Mouse (Mus musculus) CH12.LX (cell line): Measurements from ENCODE around the gene Uqcrc1. TPM values are rescaled to one million over a fixed set of nuclear protein-coding genes. Genes with fewer than 3 reads are reported as not detected.

Experiments
- DNase-seq: peaks from one replicate; pipeline ENCODE4 v3.0.0-alpha.2; 2013; ENCODE audit errors: extremely low read depth
- H3K27ac ChIP-seq: 2 replicates; pipeline ENCODE4 v1.5.1; 2012; ENCODE audit warnings: low read depth, mild to moderate bottlenecking, control low read depth, moderate library complexity; ENCODE audit not compliant: insufficient read depth
- H3K27me3 ChIP-seq: replicated peaks from 2 replicates; pipeline ENCODE3; 2012; ENCODE audit warnings: inconsistent platforms
- H3K36me3 ChIP-seq, 2 experiments: replicated peaks in 1 of 2; 2 replicates each; pipeline versions ENCODE3 to v1.6.1; 2012; ENCODE audit warnings: inconsistent platforms in 1 of 2, low read length in 1 of 2, mild to moderate bottlenecking in 1 of 2, mixed read lengths in 1 of 2, moderate library complexity in 1 of 2; ENCODE audit not compliant: control insufficient read depth in 1 of 2, insufficient read depth in 1 of 2
- H3K4me1 ChIP-seq, 2 experiments: 2 replicates each; pipeline ENCODE4 v1.6.1; 2012; ENCODE audit warnings: inconsistent platforms in 1 of 2, moderate library complexity in 1 of 2; ENCODE audit not compliant: insufficient read depth in 2 of 2, control insufficient read depth in 1 of 2
- H3K4me2 ChIP-seq: 2 replicates; pipeline ENCODE4 v1.6.1; 2012; ENCODE audit warnings: low read depth, mild to moderate bottlenecking, control low read depth; ENCODE audit not compliant: poor library complexity, insufficient read depth, severe bottlenecking
- H3K4me3 ChIP-seq, 3 experiments: fragments of 150-350 bp in 1 of 3; sonication (generic) in 1 of 3; replicated peaks in 1 of 3; 2 replicates each; pipeline versions ENCODE3 to v1.5.1; 2011 to 2012; ENCODE audit warnings: low read depth in 2 of 3, low read length in 2 of 3, mild to moderate bottlenecking in 2 of 3, moderate library complexity in 2 of 3, control low read depth in 1 of 3, improper control_type of control experiment in 1 of 3, inconsistent platforms in 1 of 3, mixed read lengths in 1 of 3; ENCODE audit not compliant: poor library complexity in 1 of 3
- H3K79me2 ChIP-seq: replicated peaks from 2 replicates; pipeline ENCODE4 v1.6.1; 2012; ENCODE audit warnings: mild to moderate bottlenecking, moderate library complexity; ENCODE audit not compliant: control insufficient read depth, poor library complexity, insufficient read depth, severe bottlenecking; ENCODE audit errors: extremely low read depth
- H3K9ac ChIP-seq: 2 replicates; pipeline ENCODE4 v1.6.1; 2012; ENCODE audit warnings: low read depth, mild to moderate bottlenecking, control low read depth, moderate library complexity; ENCODE audit not compliant: insufficient read depth
- H3K9me3 ChIP-seq: replicated peaks from 2 replicates; pipeline ENCODE3; 2012; ENCODE audit warnings: low read length, inconsistent platforms, mixed read lengths
- BHLHE40 ChIP-seq: IDR thresholded peaks from 2 replicates; pipeline ENCODE4 v1.6.1; 2011; ENCODE audit warnings: mild to moderate bottlenecking, low read depth, low read length, improper control_type of control experiment
- CTCF ChIP-seq, 2 experiments: IDR thresholded peaks in 1 of 2; conservative IDR thresholded peaks in 1 of 2; 2 replicates each; pipeline ENCODE4 v1.5.1; 2011 to 2012; ENCODE audit warnings: low read depth in 2 of 2, low read length in 2 of 2, improper control_type of control experiment in 1 of 2, inconsistent platforms in 1 of 2, mild to moderate bottlenecking in 1 of 2, moderate library complexity in 1 of 2
- EP300 ChIP-seq: IDR thresholded peaks from 2 replicates; pipeline ENCODE4 v1.6.1; 2011; ENCODE audit warnings: low read length, improper control_type of control experiment
- ETS1 ChIP-seq: conservative IDR thresholded peaks from 2 replicates; pipeline ENCODE4 v1.6.1; 2012; ENCODE audit warnings: low read depth, mild to moderate bottlenecking, inconsistent platforms, low read length, improper control_type of control experiment, moderate library complexity
- GABPA ChIP-seq: IDR thresholded peaks from 2 replicates; pipeline ENCODE4 v1.6.1; 2012; ENCODE audit warnings: low read depth, low read length, improper control_type of control experiment, inconsistent platforms; ENCODE audit not compliant: insufficient replicate concordance
- KAT2A ChIP-seq: IDR thresholded peaks from 2 replicates; pipeline ENCODE4 v1.6.1; 2012; ENCODE audit warnings: low read length, improper control_type of control experiment, inconsistent platforms; ENCODE audit not compliant: insufficient replicate concordance
- MAX ChIP-seq: IDR thresholded peaks from 2 replicates; pipeline ENCODE4 v1.6.1; 2011; ENCODE audit warnings: low read length, improper control_type of control experiment
- MAZ ChIP-seq: IDR thresholded peaks from 2 replicates; pipeline ENCODE4 v1.6.1; 2012; ENCODE audit warnings: low read depth, mild to moderate bottlenecking, inconsistent platforms, low read length, improper control_type of control experiment, moderate library complexity
- MEF2A ChIP-seq: IDR thresholded peaks from 2 replicates; pipeline ENCODE4 v1.6.1; 2014; ENCODE audit warnings: low read depth, mild to moderate bottlenecking, inconsistent platforms, low read length, improper control_type of control experiment, borderline replicate concordance
- NELFE ChIP-seq: IDR thresholded peaks from 2 replicates; pipeline ENCODE4 v1.6.1; 2011; ENCODE audit warnings: low read depth, low read length, improper control_type of control experiment
- PAX5 ChIP-seq: IDR thresholded peaks from 2 replicates; pipeline ENCODE4 v1.6.1; 2012; ENCODE audit warnings: low read length, inconsistent platforms, mixed read lengths
- RCOR1 ChIP-seq: conservative IDR thresholded peaks from 2 replicates; pipeline ENCODE4 v1.6.1; 2012; ENCODE audit warnings: low read depth, mild to moderate bottlenecking, inconsistent platforms, low read length, improper control_type of control experiment
- TBP ChIP-seq: conservative IDR thresholded peaks from 2 replicates; pipeline ENCODE4 v1.6.1; 2011; ENCODE audit warnings: low read depth, low read length, improper control_type of control experiment
- TCF12 ChIP-seq: IDR thresholded peaks from 2 replicates; pipeline ENCODE4 v1.6.1; 2014; ENCODE audit warnings: low read depth, mild to moderate bottlenecking, inconsistent platforms, low read length, improper control_type of control experiment
- USF2 ChIP-seq: conservative IDR thresholded peaks from 2 replicates; pipeline ENCODE4 v1.6.1; 2011; ENCODE audit warnings: low read depth, low read length, improper control_type of control experiment
- dilution Hi-C: fragments of 300-500 bp; cut with MboI; formaldehyde crosslinking; loops from 2 replicates; pipeline ENCODE4 v1.14.3; 2020; ENCODE audit warnings: low sequenced_read_pairs; ENCODE audit not compliant: extremely low pct_unique_long_range_greater_than_20kb, extremely low pct_ligation_motif_present
- in situ Hi-C: fragments of 300-500 bp; cut with MboI; formaldehyde crosslinking; loops from 3 replicates; pipeline ENCODE4 v1.14.3; 2019; ENCODE audit warnings: low sequenced_read_pairs, low pct_ligation_motif_present, low pct_unique_long_range_greater_than_20kb, mixed read lengths
- polyA plus RNA-seq: library from polyadenylated mRNA; unstranded; fragments of >175 nt; gene quantifications from 2 replicates; pipeline ENCODE4 v1.2.1, GENCODE M21; 2012; ENCODE audit warnings: low read depth; ENCODE audit not compliant: insufficient read length
- total RNA-seq, 2 experiments: library from RNA; depleted of rRNA; stranded (reverse); fragments of 300-350 nt in 1 of 2; fragments of >200 nt in 1 of 2; gene quantifications; 2 replicates each; pipeline ENCODE4 v1.2.3; 2012 to 2014

Uqcrc1 gene
- total and polyA plus RNA-seq, 3 experiments = 301 to 351 (median 326) TPM

- dilution Hi-C loops = no loop called here
- in situ Hi-C loops = no loop called here
- no peaks in the 10 kb centered on the region for H3K79me2 ChIP-seq
- no peak overlapping the region for H3K4me3 ChIP-seq
- no peak overlapping the region for H3K4me2 ChIP-seq
- H3K36me3 ChIP-seq = peaks cover 0 to 39% of the 10 kb centered on the region in 2 experiments
- no peaks in the 10 kb centered on the region for H3K4me1 ChIP-seq
- H3K27ac ChIP-seq = no peak overlapping the region
- TF ChIP-seq TCF12 (no peak), NELFE (no peak), ETS1 (no peak), EP300 (no peak), CTCF (conservative IDR thresholded peaks at IDR 0.05 in 1 of 2, IDR thresholded peaks at IDR 0.05 in 1 of 2; ENCODE audit: low read depth in 2 of 2, low read length in 2 of 2) (no peak), GABPA (no peak), RCOR1 (no peak), USF2 (no peak), KAT2A (no peak)
- DNase-seq = no peak
- H3K9me3 ChIP-seq = no peaks in the 10 kb centered on the region
- no peaks in the 10 kb centered on the region for H3K27me3 ChIP-seq
- H3K9ac ChIP-seq = no peak overlapping the region
Measured at GRCm38 (mm10) chr9:108970623-108971022, 34.2 kb downstream of the Uqcrc1 start.

GRCm38 (mm10) chr9:108976483-108976882 lies 40.0 kb downstream of the Uqcrc1 start:
- Histone ChIP-seq H3K36me3 (peaks cover 0 to 23% of the 10 kb centered on the region in 2 experiments), H3K4me3 (no peak overlapping the region), H3K79me2 (no peaks in the 10 kb centered on the region)
- TF ChIP-seq TBP = no peak
- TF ChIP-seq MAX = peak; percentile 31; the same call in 1 of the 2 replicates
- peak; percentile 97 for TF ChIP-seq BHLHE40
- peak; percentile 44; the same call in 1 of the 2 replicates for TF ChIP-seq ETS1
- TF ChIP-seq, all 38 proteins: peak for 3
- Histone ChIP-seq H3K4me2 (no peak overlapping the region), H3K27me3 (no peaks in the 10 kb centered on the region), H3K27ac (no peak overlapping the region), H3K9ac (no peak overlapping the region), H3K4me1 (peaks cover 3 to 20% of the 10 kb centered on the region in 2 experiments; a peak in 3 of 4 replicates), H3K9me3 (no peaks in the 10 kb centered on the region)
- in situ Hi-C loops = no loop called here
- dilution Hi-C loops = no loop called here
- peak; percentile 33 for DNase-seq

GRCm38 (mm10) chr9:108977966-108978365 lies 41.5 kb downstream of the Uqcrc1 start:
- Histone ChIP-seq H3K9me3 (no peaks in the 10 kb centered on the region), H3K27ac (no peak overlapping the region), H3K4me3 (no peak overlapping the region), H3K79me2 (no peaks in the 10 kb centered on the region), H3K27me3 (no peaks in the 10 kb centered on the region)
- no peak for DNase-seq
- dilution Hi-C loops = no loop called here
- TF ChIP-seq NELFE (no peak), MAZ (no peak), TBP (no peak), PAX5 (no peak), MEF2A (no peak), ETS1 (no peak)
- TF ChIP-seq, all 38 proteins: peak for 0
- no peak overlapping the region for H3K9ac ChIP-seq
- H3K4me1 ChIP-seq = peaks cover 3 to 30% of the 10 kb centered on the region in 2 experiments; a peak in 3 of 4 replicates
- H3K36me3 ChIP-seq = peaks cover 0 to 16% of the 10 kb centered on the region in 2 experiments
- H3K4me2 ChIP-seq = no peak overlapping the region
- in situ Hi-C loops = no loop called here
